Mouse (Mus musculus) limb, embryonic 14.5 days (tissue): ENCODE data around the gene Isoc2a. TPM values are rescaled to one million over a fixed set of nuclear protein-coding genes. Genes with fewer than 3 reads are reported as not detected.

Source experiments
- ATAC-seq: fragments of 200-750 bp; cut with Nextera tagmentation; 2 replicates; pipeline ENCODE4 v1.8.0; 2017; ENCODE audit warnings: low read depth, moderate number of reproducible peaks, moderate TSS enrichment; ENCODE audit not compliant: low FRiP score
- DNase-seq: peaks from one replicate; pipeline ENCODE4 v3.0.0-alpha.2; 2015; ENCODE audit warnings: low spot score
- H3K27ac ChIP-seq: fragments of 300-500 bp; sonication (generic); replicated peaks from 2 replicates; pipeline ENCODE4 v1.5.1; 2014; ENCODE audit warnings: low read depth, mild to moderate bottlenecking, low read length, moderate library complexity, mixed read lengths
- H3K27me3 ChIP-seq: fragments of 300-500 bp; sonication (generic); 2 replicates; pipeline ENCODE4 v1.6.1; 2014; ENCODE audit warnings: low read length, mixed read lengths; ENCODE audit not compliant: control insufficient read depth, insufficient read depth
- H3K36me3 ChIP-seq: fragments of 300-500 bp; sonication (generic); 2 replicates; pipeline ENCODE4 v1.6.1; 2014; ENCODE audit warnings: mild to moderate bottlenecking, low read length, moderate library complexity, mixed read lengths; ENCODE audit not compliant: control insufficient read depth, insufficient read depth
- H3K4me1 ChIP-seq: fragments of 300-500 bp; sonication (generic); 2 replicates; pipeline ENCODE4 v1.6.1; 2014; ENCODE audit warnings: antibody characterized with exemption, low read length, mixed read lengths; ENCODE audit not compliant: control insufficient read depth, insufficient read depth
- H3K4me2 ChIP-seq: fragments of 300-500 bp; sonication (generic); replicated peaks from 2 replicates; pipeline ENCODE4 v1.6.1; 2014; ENCODE audit warnings: low read depth, mild to moderate bottlenecking, low read length, moderate library complexity; ENCODE audit not compliant: severe bottlenecking
- H3K4me3 ChIP-seq: fragments of 300-500 bp; sonication (generic); replicated peaks from 2 replicates; pipeline ENCODE4 v1.5.1; 2014; ENCODE audit warnings: low read length
- H3K9ac ChIP-seq: fragments of 300-500 bp; sonication (generic); 2 replicates; pipeline ENCODE4 v1.6.1; 2014; ENCODE audit warnings: mild to moderate bottlenecking, low read depth, low read length, moderate library complexity; ENCODE audit not compliant: severe bottlenecking
- H3K9me3 ChIP-seq: fragments of 300-500 bp; sonication (generic); 2 replicates; pipeline ENCODE4 v1.6.1; 2016; ENCODE audit warnings: low read length; ENCODE audit not compliant: control insufficient read depth
- POLR2A ChIP-seq: fragments of 200-500 bp; IDR thresholded peaks from 2 replicates; pipeline ENCODE4 v1.8.0; 2012; ENCODE audit warnings: inconsistent platforms, mild to moderate bottlenecking, moderate library complexity, borderline replicate concordance; ENCODE audit not compliant: insufficient read depth, insufficient read length; ENCODE audit errors: extremely low read depth
- WGBS: fragments of 180-500 bp; shearing (Covaris S2); extraction: QIAGEN DNeasy Blood & Tissue Kit; methylation state at CpG from one replicate; pipeline ENCODE4 v1.1.7; 2014; 5-methylcytosine and 5-hydroxymethylcytosine counted together
- polyA plus RNA-seq, 2 experiments: library from polyadenylated mRNA; depleted of rRNA in 1 of 2; stranded (reverse) in 1 of 2; unstranded in 1 of 2; fragments of >200 nt; fragmentation: Nextera tagmentation in 1 of 2; extraction: Ambion mirVana in 1 of 2; gene quantifications; 2 replicates each; pipeline versions ENCODE4 v1.2.1 to v1.2.3; 2012 to 2014

Gene Isoc2a
- polyA plus RNA-seq, 2 experiments, result 1.1 to 13.6 TPM

- Histone ChIP-seq H3K9ac (no peak overlapping the region), H3K4me3 (no peak overlapping the region), H3K9me3 (no peaks in the 10 kb centered on the region), H3K27ac (no peak overlapping the region), H3K4me1 (no peaks in the 10 kb centered on the region), H3K4me2 (no peak overlapping the region), H3K27me3 (no peaks in the 10 kb centered on the region), H3K36me3 (no peaks in the 10 kb centered on the region)
- 41% methylated on average over 2 of the region's 2 CpGs for WGBS
- ATAC-seq (no peak), DNase-seq (no peak)
- no peak for TF ChIP-seq POLR2A
Measured at GRCm38 (mm10) chr7:4938456-4938855, 61.5 kb downstream of the Isoc2a start.

GRCm38 (mm10) chr7:4940068-4940479 is 63.1 kb downstream of the Isoc2a start:
- H3K9ac ChIP-seq, result no peak overlapping the region
- H3K9me3 ChIP-seq, result no peaks in the 10 kb centered on the region
- 0 out of 2 replicates have a peak, but pooled peaks have one; percentile 42 for ATAC-seq
- H3K4me1 ChIP-seq, result no peaks in the 10 kb centered on the region
- no peak overlapping the region for H3K4me2 ChIP-seq
- no peak overlapping the region for H3K4me3 ChIP-seq
- no peaks in the 10 kb centered on the region for H3K36me3 ChIP-seq
- no peaks in the 10 kb centered on the region for H3K27me3 ChIP-seq
- 15% methylated on average over 9 of the region's 9 CpGs for WGBS
- TF ChIP-seq POLR2A, result no peak
- H3K27ac ChIP-seq, result no peak overlapping the region
- DNase-seq, result peak; percentile 77

- WGBS, result 37% methylated on average over 5 of the region's 5 CpGs
Measured at GRCm38 (mm10) chr7:4942673-4943072, 65.7 kb downstream of the Isoc2a start.

GRCm38 (mm10) chr7:4943223-4943815 is 66.4 kb downstream of the Isoc2a start:
- 18% methylated on average over 15 of the region's 15 CpGs for WGBS
- H3K4me3 ChIP-seq, result peak overlapping the region; percentile 29
- ATAC-seq, result peak; percentile 87

More at GRCm38 (mm10) chr7:4942673-4943072, 65.7 kb downstream of the Isoc2a start:
- Histone ChIP-seq H3K9me3 (no peaks in the 10 kb centered on the region), H3K27me3 (no peaks in the 10 kb centered on the region), H3K4me3 (no peak overlapping the region), H3K36me3 (no peaks in the 10 kb centered on the region), H3K9ac (no peak overlapping the region), H3K4me1 (no peaks in the 10 kb centered on the region), H3K4me2 (no peak overlapping the region), H3K27ac (no peak overlapping the region)
- no peak for TF ChIP-seq POLR2A
- DNase-seq (no peak), ATAC-seq (no peak)

More at GRCm38 (mm10) chr7:4943223-4943815, 66.4 kb downstream of the Isoc2a start:
- peak; percentile 90 for DNase-seq
- H3K9me3 ChIP-seq, result no peaks in the 10 kb centered on the region
- H3K36me3 ChIP-seq, result no peaks in the 10 kb centered on the region
- no peaks in the 10 kb centered on the region for H3K27me3 ChIP-seq
- H3K4me2 ChIP-seq, result peak overlapping the region; percentile 45
- H3K9ac ChIP-seq, result no peak overlapping the region
- no peak for TF ChIP-seq POLR2A
- no peak overlapping the region for H3K27ac ChIP-seq
- H3K4me1 ChIP-seq, result no peaks in the 10 kb centered on the region

Other genes starting within 250 kb of the Isoc2a start
Only the 30 nearest of the 34 such genes appear.
- gene Hspbp1, start 192.1 kb upstream of the Isoc2a start, polyA plus RNA-seq (2012; rRNA removed), result 55.6 and 72.9 TPM in 2 replicates
- 77.5 and 82.5 TPM in 2 replicates for gene Hspbp1, start 192.1 kb upstream of the Isoc2a start, polyA plus RNA-seq (2014; fragmentation: Nextera tagmentation; extraction: Ambion mirVana)
- gene Brsk1, start 186.5 kb upstream of the Isoc2a start, polyA plus RNA-seq (2012; rRNA removed), result 26.4 and 33.0 TPM in 2 replicates
- gene Brsk1, start 186.5 kb upstream of the Isoc2a start, polyA plus RNA-seq (2014; fragmentation: Nextera tagmentation; extraction: Ambion mirVana), result 1.3 and 1.7 TPM in 2 replicates
- 0.17 and 0.24 TPM in 2 replicates for gene Tmem150b, start 151.9 kb upstream of the Isoc2a start, polyA plus RNA-seq (2012; rRNA removed)
- 0.17 and 0.46 TPM in 2 replicates for gene Tmem150b, start 151.9 kb upstream of the Isoc2a start, polyA plus RNA-seq (2014; fragmentation: Nextera tagmentation; extraction: Ambion mirVana)
- gene Kmt5c, start 137.0 kb upstream of the Isoc2a start, polyA plus RNA-seq (2012; rRNA removed), result 161 and 223 TPM in 2 replicates
- 44.4 and 51.2 TPM in 2 replicates for gene Kmt5c, start 137.0 kb upstream of the Isoc2a start, polyA plus RNA-seq (2014; fragmentation: Nextera tagmentation; extraction: Ambion mirVana)
- 91.7 and 127 TPM in 2 replicates for gene Cox6b2, start 124.1 kb upstream of the Isoc2a start, polyA plus RNA-seq (2012; rRNA removed)
- 44.7 and 48.9 TPM in 2 replicates for gene Cox6b2, start 124.1 kb upstream of the Isoc2a start, polyA plus RNA-seq (2014; fragmentation: Nextera tagmentation; extraction: Ambion mirVana)
- 0.03 TPM in 1 of 2 replicates, not detected in the other for gene Fam71e2, start 105.9 kb upstream of the Isoc2a start, polyA plus RNA-seq (2012; rRNA removed)
- gene Fam71e2, start 105.9 kb upstream of the Isoc2a start, polyA plus RNA-seq (2014; fragmentation: Nextera tagmentation; extraction: Ambion mirVana), result not detected in 2 replicates
- gene Il11, start 94.3 kb upstream of the Isoc2a start, polyA plus RNA-seq (2012; rRNA removed), result 0.33 and 0.63 TPM in 2 replicates
- 0.22 TPM in 1 of 2 replicates, not detected in the other for gene Il11, start 94.3 kb upstream of the Isoc2a start, polyA plus RNA-seq (2014; fragmentation: Nextera tagmentation; extraction: Ambion mirVana)
- not detected in 2 replicates for gene Tmem190, start 94.2 kb upstream of the Isoc2a start, polyA plus RNA-seq (2012; rRNA removed)
- not detected in 2 replicates for gene Tmem190, start 94.2 kb upstream of the Isoc2a start, polyA plus RNA-seq (2014; fragmentation: Nextera tagmentation; extraction: Ambion mirVana)
- gene Tmem238, start 87.5 kb upstream of the Isoc2a start, polyA plus RNA-seq (2012; rRNA removed), result 10.1 and 15.2 TPM in 2 replicates
- 8.1 and 9.6 TPM in 2 replicates for gene Tmem238, start 87.5 kb upstream of the Isoc2a start, polyA plus RNA-seq (2014; fragmentation: Nextera tagmentation; extraction: Ambion mirVana)
- gene Rpl28, start 84.3 kb upstream of the Isoc2a start, polyA plus RNA-seq (2012; rRNA removed), result 486 and 665 TPM in 2 replicates
- gene Rpl28, start 84.3 kb upstream of the Isoc2a start, polyA plus RNA-seq (2014; fragmentation: Nextera tagmentation; extraction: Ambion mirVana), result 253 and 275 TPM in 2 replicates
- gene Ube2s, start 64.6 kb upstream of the Isoc2a start, polyA plus RNA-seq (2012; rRNA removed), result 515 and 618 TPM in 2 replicates
- gene Ube2s, start 64.6 kb upstream of the Isoc2a start, polyA plus RNA-seq (2014; fragmentation: Nextera tagmentation; extraction: Ambion mirVana), result 366 and 368 TPM in 2 replicates
- 4.2 and 5.1 TPM in 2 replicates for gene Shisa7, start 32.5 kb upstream of the Isoc2a start, polyA plus RNA-seq (2012; rRNA removed)
- 0.43 and 0.54 TPM in 2 replicates for gene Shisa7, start 32.5 kb upstream of the Isoc2a start, polyA plus RNA-seq (2014; fragmentation: Nextera tagmentation; extraction: Ambion mirVana)
- 7.4 and 11.0 TPM in 2 replicates for gene Isoc2b, start 6.9 kb upstream of the Isoc2a start, polyA plus RNA-seq (2012; rRNA removed)
- 9.7 and 9.9 TPM in 2 replicates for gene Isoc2b, start 6.9 kb upstream of the Isoc2a start, polyA plus RNA-seq (2014; fragmentation: Nextera tagmentation; extraction: Ambion mirVana)
- gene Gm36210, start 29.4 kb downstream of the Isoc2a start, polyA plus RNA-seq (2012; rRNA removed), result 0.15 and 0.22 TPM in 2 replicates
- gene Gm36210, start 29.4 kb downstream of the Isoc2a start, polyA plus RNA-seq (2014; fragmentation: Nextera tagmentation; extraction: Ambion mirVana), result not detected in 2 replicates
- 13.4 and 22.3 TPM in 2 replicates for gene Zfp628, start 38.1 kb downstream of the Isoc2a start, polyA plus RNA-seq (2012; rRNA removed)
- gene Zfp628, start 38.1 kb downstream of the Isoc2a start, polyA plus RNA-seq (2014; fragmentation: Nextera tagmentation; extraction: Ambion mirVana), result 4.0 and 4.6 TPM in 2 replicates
- gene Nat14, start 44.9 kb downstream of the Isoc2a start, polyA plus RNA-seq (2012; rRNA removed), result 7.6 and 10.0 TPM in 2 replicates
- 0.92 and 1.9 TPM in 2 replicates for gene Nat14, start 44.9 kb downstream of the Isoc2a start, polyA plus RNA-seq (2014; fragmentation: Nextera tagmentation; extraction: Ambion mirVana)
- gene Ssc5d, start 48.6 kb downstream of the Isoc2a start, polyA plus RNA-seq (2012; rRNA removed), result 38.1 and 48.4 TPM in 2 replicates
- gene Ssc5d, start 48.6 kb downstream of the Isoc2a start, polyA plus RNA-seq (2014; fragmentation: Nextera tagmentation; extraction: Ambion mirVana), result 13.2 and 13.6 TPM in 2 replicates
- gene Sbk2, start 87.3 kb downstream of the Isoc2a start, polyA plus RNA-seq (2012; rRNA removed), result 0.45 and 0.74 TPM in 2 replicates
- gene Sbk2, start 87.3 kb downstream of the Isoc2a start, polyA plus RNA-seq (2014; fragmentation: Nextera tagmentation; extraction: Ambion mirVana), result 0.37 and 1.1 TPM in 2 replicates
- gene Sbk3, start 94.0 kb downstream of the Isoc2a start, polyA plus RNA-seq (2012; rRNA removed), result 0.15 and 0.28 TPM in 2 replicates
- 0.06 and 0.12 TPM in 2 replicates for gene Sbk3, start 94.0 kb downstream of the Isoc2a start, polyA plus RNA-seq (2014; fragmentation: Nextera tagmentation; extraction: Ambion mirVana)
- gene Zfp579, start 119.0 kb downstream of the Isoc2a start, polyA plus RNA-seq (2012; rRNA removed), result 97.6 and 196 TPM in 2 replicates
- gene Zfp579, start 119.0 kb downstream of the Isoc2a start, polyA plus RNA-seq (2014; fragmentation: Nextera tagmentation; extraction: Ambion mirVana), result 30.3 and 39.0 TPM in 2 replicates
- 17.0 and 20.9 TPM in 2 replicates for gene Zfp524, start 137.3 kb downstream of the Isoc2a start, polyA plus RNA-seq (2012; rRNA removed)
- 12.1 and 16.7 TPM in 2 replicates for gene Zfp524, start 137.3 kb downstream of the Isoc2a start, polyA plus RNA-seq (2014; fragmentation: Nextera tagmentation; extraction: Ambion mirVana)
- gene Fiz1, start 137.5 kb downstream of the Isoc2a start, polyA plus RNA-seq (2012; rRNA removed), result 42.4 and 50.8 TPM in 2 replicates
- 37.5 and 42.0 TPM in 2 replicates for gene Fiz1, start 137.5 kb downstream of the Isoc2a start, polyA plus RNA-seq (2014; fragmentation: Nextera tagmentation; extraction: Ambion mirVana)
- gene Gm44973, start 138.3 kb downstream of the Isoc2a start, polyA plus RNA-seq (2012; rRNA removed), result not detected in 2 replicates
- gene Gm44973, start 138.3 kb downstream of the Isoc2a start, polyA plus RNA-seq (2014; fragmentation: Nextera tagmentation; extraction: Ambion mirVana), result 0.57 and 1.9 TPM in 2 replicates
- 53.2 and 72.3 TPM in 2 replicates for gene Zfp865, start 143.2 kb downstream of the Isoc2a start, polyA plus RNA-seq (2012; rRNA removed)
- 6.6 and 7.8 TPM in 2 replicates for gene Zfp865, start 143.2 kb downstream of the Isoc2a start, polyA plus RNA-seq (2014; fragmentation: Nextera tagmentation; extraction: Ambion mirVana)
- 48.1 and 49.4 TPM in 2 replicates for gene Ccdc106, start 143.4 kb downstream of the Isoc2a start, polyA plus RNA-seq (2012; rRNA removed)
- 36.7 and 37.3 TPM in 2 replicates for gene Ccdc106, start 143.4 kb downstream of the Isoc2a start, polyA plus RNA-seq (2014; fragmentation: Nextera tagmentation; extraction: Ambion mirVana)
- not detected in 2 replicates for gene 4632433K11Rik, start 157.0 kb downstream of the Isoc2a start, polyA plus RNA-seq (2012; rRNA removed)
- not detected in 2 replicates for gene 4632433K11Rik, start 157.0 kb downstream of the Isoc2a start, polyA plus RNA-seq (2014; fragmentation: Nextera tagmentation; extraction: Ambion mirVana)
- 6.5 and 6.8 TPM in 2 replicates for gene Zfp784, start 161.3 kb downstream of the Isoc2a start, polyA plus RNA-seq (2012; rRNA removed)
- 5.6 and 6.3 TPM in 2 replicates for gene Zfp784, start 161.3 kb downstream of the Isoc2a start, polyA plus RNA-seq (2014; fragmentation: Nextera tagmentation; extraction: Ambion mirVana)
- gene Zfp580, start 174.4 kb downstream of the Isoc2a start, polyA plus RNA-seq (2012; rRNA removed), result 49.7 and 70.4 TPM in 2 replicates
- 47.5 and 57.7 TPM in 2 replicates for gene Zfp580, start 174.4 kb downstream of the Isoc2a start, polyA plus RNA-seq (2014; fragmentation: Nextera tagmentation; extraction: Ambion mirVana)
- gene U2af2, start 185.0 kb downstream of the Isoc2a start, polyA plus RNA-seq (2012; rRNA removed), result 431 and 479 TPM in 2 replicates
- gene U2af2, start 185.0 kb downstream of the Isoc2a start, polyA plus RNA-seq (2014; fragmentation: Nextera tagmentation; extraction: Ambion mirVana), result 123 and 128 TPM in 2 replicates
- gene Epn1, start 203.1 kb downstream of the Isoc2a start, polyA plus RNA-seq (2012; rRNA removed), result 119 and 144 TPM in 2 replicates
- gene Epn1, start 203.1 kb downstream of the Isoc2a start, polyA plus RNA-seq (2014; fragmentation: Nextera tagmentation; extraction: Ambion mirVana), result 69.1 and 76.2 TPM in 2 replicates